Mouse (Mus musculus) liver, postnatal 0 days (tissue): ENCODE measurements at regions not wholly inside any gene's neighbourhood (a gene's known extent, or its start where the extent isn't known, plus 50 kb on each side); places are given as distances from the start of the nearest gene placed in this dataset.

Source experiments
- CTCF ChIP-seq: sonication (generic); IDR thresholded peaks from 2 replicates; pipeline ENCODE4 v1.5.1; 2016; ENCODE audit warnings: antibody characterized with exemption, low read depth
- EP300 ChIP-seq: IDR thresholded peaks from 2 replicates; pipeline ENCODE4 v1.6.1; 2016; ENCODE audit warnings: antibody characterized with exemption, low read depth, mild to moderate bottlenecking

GRCm38 (mm10) chr8:36354926-36355325 lies 589.3 kb downstream of the Gm19410 start:
- TF ChIP-seq CTCF (no peak), EP300 (no peak)
